In the genomic region with DNA sequence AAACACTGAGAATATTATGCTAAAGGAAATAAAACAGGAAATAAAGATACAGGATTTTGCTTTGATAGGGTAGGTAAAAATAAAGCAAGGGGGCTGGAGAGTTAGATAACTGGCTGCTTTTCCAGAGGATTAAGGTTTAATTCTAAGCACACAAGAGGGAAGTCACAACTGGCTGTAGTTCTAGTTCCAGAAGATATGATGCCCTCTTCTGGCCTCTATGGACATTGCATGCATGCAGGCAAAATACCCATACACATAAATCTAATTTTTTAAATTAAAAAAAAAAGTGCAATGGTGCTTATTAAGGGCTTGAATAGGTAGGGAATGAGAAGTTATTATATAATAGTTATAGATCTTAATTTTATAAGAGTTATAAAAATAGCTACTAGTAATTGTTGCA, we compare ENCODE assay signal across 12 mouse cellular contexts. TPM values are rescaled to one million over a fixed set of nuclear protein-coding genes. Genes with fewer than 3 reads are reported as not detected.
DNase-seq lines count a peak whose midpoint lies in the region; ATAC-seq and TF ChIP-seq lines count a peak whose summit lies in the region.
"Had no signal": no experiment of that assay in that cellular context is flagged by ENCODE, and none has a peak within 500 bp of the region (broad histone marks: within the 10 kb centered on the region; RNA-seq: fewer than 3 reads in every experiment).

No protein-coding gene starts in this region.

- no peak overlapping the region for H3K4me3 ChIP-seq in liver, embryonic 14.5 days (ENCODE audit: insufficient read depth in 1 of 2, low read depth in 2 of 2, low read length in 2 of 2)
- no peak overlapping the region for H3K4me3 ChIP-seq in liver, embryonic 11.5 days (ENCODE audit: low read depth, low read length)
- H3K4me3 ChIP-seq: forebrain, embryonic 13.5 days; limb, embryonic 13.5 days had no signal

- no peaks in the 10 kb centered on the region for H3K4me1 ChIP-seq in liver, embryonic 14.5 days (replicated peaks; ENCODE audit: control insufficient read depth in 2 of 2, insufficient read depth in 2 of 2, low read length in 1 of 2)
- H3K4me1 ChIP-seq in liver, embryonic 11.5 days (replicated peaks; ENCODE audit: control insufficient read depth, insufficient read depth, low read length) = no peaks in the 10 kb centered on the region
- H3K4me1 ChIP-seq: forebrain, embryonic 13.5 days; limb, embryonic 13.5 days had no signal

- H3K9ac ChIP-seq in liver, embryonic 14.5 days (replicated peaks) = no peak overlapping the region
- H3K9ac ChIP-seq in liver, embryonic 11.5 days (ENCODE audit: low read depth, low read length) = no peak overlapping the region
- H3K9ac ChIP-seq: forebrain, embryonic 13.5 days; hindbrain, embryonic 14.5 days; limb, embryonic 13.5 days had no signal

- peak; percentile 52; the same call in 1 of the 2 replicates for TF ChIP-seq CTCF in liver, embryonic 14.5 days (IDR thresholded peaks at IDR 0.05; ENCODE audit: low read depth)

- no peak overlapping the region for H3K4me2 ChIP-seq in liver, embryonic 14.5 days (ENCODE audit: low read depth)
- H3K4me2 ChIP-seq in liver, embryonic 11.5 days = no peak overlapping the region
- H3K4me2 ChIP-seq: forebrain, embryonic 13.5 days; hindbrain, embryonic 14.5 days; limb, embryonic 13.5 days had no signal

- H3K27ac ChIP-seq in liver, embryonic 14.5 days = no peak overlapping the region
- H3K27ac ChIP-seq in liver, embryonic 11.5 days (ENCODE audit: low read depth, low read length) = no peak overlapping the region
- H3K27ac ChIP-seq: forebrain, embryonic 13.5 days; hindbrain, embryonic 14.5 days; limb, embryonic 13.5 days had no signal

- peak; percentile 20 for DNase-seq in embryo, embryonic 10 days (ENCODE audit: low spot score)
- no peak for DNase-seq in embryo, embryonic 9.5 days (ENCODE audit: extremely low spot score)
- peak in 1 of 3 experiments; percentile 10 for DNase-seq in liver, embryonic 14.5 days (ENCODE audit: low read depth in 3 of 3, low spot score in 3 of 3)
- DNase-seq in liver, embryonic 11.5 days (ENCODE audit: low spot score) = no peak
- peak; percentile 1 for DNase-seq in c-Kit-negative CD71-positive TER-119-positive erythroid progenitor cells, embryonic 14.5 days (ENCODE audit: low read depth, low spot score)
- peak; percentile 5 for DNase-seq in retina, embryonic 14.5 days (ENCODE audit: low spot score)
- no peak for DNase-seq in yolk sac, embryonic 10.5 days (ENCODE audit: low spot score)
- DNase-seq in left cerebral cortex, adult 8-10 months (ENCODE audit: low spot score in 2 of 2) = no peak
- DNase-seq: cerebellum, adult 11-12 months had no signal

- H3K36me3 ChIP-seq in liver, embryonic 14.5 days (replicated peaks; ENCODE audit: control insufficient read depth, insufficient read depth, low read depth) = peaks cover 14% of the 10 kb centered on the region
- peaks cover 14% of the 10 kb centered on the region for H3K36me3 ChIP-seq in liver, embryonic 11.5 days (ENCODE audit: control insufficient read depth, insufficient read depth, low read length)

- TF ChIP-seq EP300 in liver, embryonic 14.5 days (IDR thresholded peaks at IDR 0.05; ENCODE audit: low read depth) = no peak

- H3K27me3 ChIP-seq in liver, embryonic 14.5 days (ENCODE audit: control insufficient read depth, insufficient read depth, low read length) = no peaks in the 10 kb centered on the region
- no peaks in the 10 kb centered on the region for H3K27me3 ChIP-seq in liver, embryonic 11.5 days (replicated peaks; ENCODE audit: control insufficient read depth, insufficient read depth, low read length)
- H3K27me3 ChIP-seq: forebrain, embryonic 13.5 days; limb, embryonic 13.5 days had no signal

- no peaks in the 10 kb centered on the region for H3K9me3 ChIP-seq in liver, embryonic 14.5 days (ENCODE audit: control insufficient read depth, low read length)
- H3K9me3 ChIP-seq in liver, embryonic 11.5 days (ENCODE audit: control insufficient read depth, low read length) = no peaks in the 10 kb centered on the region
- H3K9me3 ChIP-seq: forebrain, embryonic 13.5 days; limb, embryonic 13.5 days had no signal

- no peak for ATAC-seq in liver, embryonic 14.5 days (ENCODE audit: insufficient read depth)
- no peak for ATAC-seq in liver, embryonic 11.5 days (replicated peaks; ENCODE audit: low FRiP score)
- ATAC-seq: forebrain, embryonic 13.5 days had no signal

RNA-seq across cellular contexts. Expression of a gene that starts 37.2 kb away (rescaled TPM):
- polyA plus RNA-seq in liver, embryonic 14.5 days (2012; rRNA removed) = 8.4 and 9.0 TPM in 2 replicates
- polyA plus RNA-seq in liver, embryonic 14.5 days (2014; fragmentation: Nextera tagmentation; extraction: Ambion mirVana) = 6.5 and 8.9 TPM in 2 replicates
- 19.9 and 20.7 TPM in 2 replicates for polyA plus RNA-seq in liver, embryonic 11.5 days (2014; fragmentation: Nextera tagmentation; extraction: Ambion mirVana)
- 10 to 100 TPM; 55.5 to 61.2 (median 57.9) TPM for total RNA-seq in left cerebral cortex, adult 8-10 months (2022)

RNA-seq across cellular contexts. Expression of a gene that starts 55.6 kb away (rescaled TPM):
- 2.2 and 2.7 TPM in 2 replicates for polyA plus RNA-seq in liver, embryonic 14.5 days (2012; rRNA removed)
- polyA plus RNA-seq in liver, embryonic 14.5 days (2014; fragmentation: Nextera tagmentation; extraction: Ambion mirVana) = 1.4 and 1.9 TPM in 2 replicates
- polyA plus RNA-seq in liver, embryonic 11.5 days (2014; fragmentation: Nextera tagmentation; extraction: Ambion mirVana) = 6.6 and 7.0 TPM in 2 replicates
- total RNA-seq in left cerebral cortex, adult 8-10 months (2022) = 100 to 1,000 TPM; 118 to 124 (median 121) TPM

Comparison
In these comparisons a context has a peak if more than half of its experiments do, and no peak if none do; other contexts are left out.
1. DNase-seq: peak in embryo, embryonic 10 days (single experiment), c-Kit-negative CD71-positive TER-119-positive erythroid progenitor cells, embryonic 14.5 days (single experiment) and retina, embryonic 14.5 days (single experiment); none in embryo, embryonic 9.5 days (single experiment), liver, embryonic 11.5 days (single experiment), yolk sac, embryonic 10.5 days (single experiment) and left cerebral cortex, adult 8-10 months (0 of 2).